Mouse (Mus musculus): ENCODE results near the gene Socs5. TPM values are rescaled to one million over a fixed set of nuclear protein-coding genes. Genes with fewer than 3 reads are reported as not detected.

Socs5 gene
- polyA plus RNA-seq, 1 experiment from 2014 or later: 15.6 TPM

Small RNA genes lying within 50 kb of the gene (microRNA-seq; reads per million reads assigned to microRNA genes)
- gene Gm22346: not detected

Other genes with a start within 250 kb of the Socs5 start
- gene Tmem247, start 190.3 kb upstream of the Socs5 start, polyA plus RNA-seq (2015; fragmentation: Nextera tagmentation; extraction: Ambion mirVana): not detected in 2 replicates
- not detected in 2 replicates for gene Atp6v1e2, start 159.8 kb upstream of the Socs5 start, polyA plus RNA-seq (2015; fragmentation: Nextera tagmentation; extraction: Ambion mirVana)
- gene Rhoq, start 144.6 kb upstream of the Socs5 start, polyA plus RNA-seq (2015; fragmentation: Nextera tagmentation; extraction: Ambion mirVana): 12.9 and 14.0 TPM in 2 replicates
- 37.9 and 41.5 TPM in 2 replicates for gene Pigf, start 82.3 kb upstream of the Socs5 start, polyA plus RNA-seq (2015; fragmentation: Nextera tagmentation; extraction: Ambion mirVana)
- gene Cript, start 82.1 kb upstream of the Socs5 start, polyA plus RNA-seq (2015; fragmentation: Nextera tagmentation; extraction: Ambion mirVana): 136 and 140 TPM in 2 replicates
- gene Mcfd2, start 158.3 kb downstream of the Socs5 start, polyA plus RNA-seq (2015; fragmentation: Nextera tagmentation; extraction: Ambion mirVana): 132 and 151 TPM in 2 replicates
- 8.7 and 9.4 TPM in 2 replicates for gene Ttc7, start 175.2 kb downstream of the Socs5 start, polyA plus RNA-seq (2015; fragmentation: Nextera tagmentation; extraction: Ambion mirVana)